Mouse (Mus musculus) heart, embryonic 14.5 days (tissue): ENCODE data around the gene Tha1. TPM values are rescaled to one million over a fixed set of nuclear protein-coding genes. Genes with fewer than 3 reads are reported as not detected.

Experiments
- ATAC-seq: fragments of 200-750 bp; cut with Nextera tagmentation; 2 replicates; pipeline ENCODE4 v1.8.0; 2017; ENCODE audit warnings: low read depth, moderate TSS enrichment; ENCODE audit not compliant: insufficient number of reproducible peaks, insufficient read depth, low FRiP score
- H3K27ac ChIP-seq, 2 experiments: fragments of 200-500 bp in 1 of 2; fragments of 300-500 bp in 1 of 2; sonication (generic) in 1 of 2; replicated peaks in 1 of 2; 2 replicates each; pipeline ENCODE4 v1.5.1; 2012 to 2014; ENCODE audit warnings: low read depth in 2 of 2, low read length in 2 of 2, control low read depth in 1 of 2, mild to moderate bottlenecking in 1 of 2, mixed read lengths in 1 of 2; ENCODE audit not compliant: control insufficient read depth in 1 of 2, insufficient read depth in 1 of 2
- H3K27me3 ChIP-seq: fragments of 300-500 bp; sonication (generic); 2 replicates; pipeline ENCODE4 v1.6.1; 2014; ENCODE audit warnings: mild to moderate bottlenecking, low read length, control low read depth; ENCODE audit not compliant: control insufficient read depth, insufficient read depth
- H3K36me3 ChIP-seq: fragments of 300-500 bp; sonication (generic); 2 replicates; pipeline ENCODE4 v1.6.1; 2014; ENCODE audit warnings: mild to moderate bottlenecking, control low read depth, low read length, mixed read lengths; ENCODE audit not compliant: control insufficient read depth, insufficient read depth
- H3K4me1 ChIP-seq, 2 experiments: fragments of 200-500 bp in 1 of 2; fragments of 300-500 bp in 1 of 2; sonication (generic) in 1 of 2; 2 replicates each; pipeline ENCODE4 v1.6.1; 2012 to 2014; ENCODE audit warnings: low read length in 2 of 2, control low read depth in 1 of 2, mixed read lengths in 1 of 2; ENCODE audit not compliant: control insufficient read depth in 2 of 2, insufficient read depth in 2 of 2
- H3K4me2 ChIP-seq: fragments of 300-500 bp; sonication (generic); 2 replicates; pipeline ENCODE4 v1.6.1; 2014; ENCODE audit warnings: mild to moderate bottlenecking, low read length
- H3K4me3 ChIP-seq, 2 experiments: fragments of 200-500 bp in 1 of 2; fragments of 300-500 bp in 1 of 2; sonication (generic) in 1 of 2; 2 replicates each; pipeline ENCODE4 v1.5.1; 2012 to 2014; ENCODE audit warnings: low read length in 2 of 2, mild to moderate bottlenecking in 2 of 2, control low read depth in 1 of 2, low read depth in 1 of 2, moderate library complexity in 1 of 2; ENCODE audit not compliant: control insufficient read depth in 1 of 2, insufficient read depth in 1 of 2
- H3K9ac ChIP-seq: fragments of 300-500 bp; sonication (generic); 2 replicates; pipeline ENCODE4 v1.6.1; 2014; ENCODE audit warnings: mild to moderate bottlenecking, low read length
- H3K9me3 ChIP-seq: fragments of 300-500 bp; sonication (generic); 2 replicates; pipeline ENCODE4 v1.6.1; 2016; ENCODE audit warnings: low read length, control low read depth; ENCODE audit not compliant: control insufficient read depth
- WGBS: fragments of 180-500 bp; shearing (Covaris S2); extraction: QIAGEN DNeasy Blood & Tissue Kit; methylation state at CpG from one replicate; pipeline ENCODE4 v1.1.7; 2014; 5-methylcytosine and 5-hydroxymethylcytosine counted together
- polyA plus RNA-seq: library from polyadenylated mRNA; unstranded; fragments of >200 nt; fragmentation: Nextera tagmentation; extraction: Ambion mirVana; gene quantifications from 2 replicates; pipeline ENCODE4 v1.2.1, GENCODE M21; 2014

Tha1 gene
- polyA plus RNA-seq, 1 experiment from 2014 or later, result 4.9 TPM

DNA sequence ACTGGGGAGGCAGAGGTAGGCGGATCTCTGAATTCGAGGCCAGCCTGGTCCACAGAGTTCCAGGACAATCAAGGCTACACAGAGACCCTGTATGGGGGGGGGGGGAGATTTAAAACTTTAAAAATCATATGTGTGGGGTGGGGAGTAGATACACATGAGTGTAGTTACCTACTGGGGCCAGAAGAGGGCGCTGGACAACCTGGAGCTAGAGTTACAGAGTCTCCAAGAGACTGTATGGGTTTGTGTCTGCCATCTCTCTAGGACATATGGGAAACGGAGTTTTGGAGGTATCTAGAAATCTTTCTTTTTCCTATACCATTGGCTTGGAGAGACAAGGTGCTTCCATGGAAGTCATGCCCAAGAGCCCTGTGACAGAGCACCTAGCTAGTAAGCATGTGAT, 1.1 kb upstream of the Tha1 start:
- no peak overlapping the region for H3K4me3 ChIP-seq
- 65% methylated on average over 4 of the region's 4 CpGs for WGBS
- no peaks in the 10 kb centered on the region for H3K9me3 ChIP-seq
- H3K9ac ChIP-seq, result no peak overlapping the region
- no peak overlapping the region for H3K27ac ChIP-seq
- no peaks in the 10 kb centered on the region for H3K27me3 ChIP-seq
- H3K36me3 ChIP-seq, result no peaks in the 10 kb centered on the region
- peaks cover 28 to 44% of the 10 kb centered on the region in 2 experiments for H3K4me1 ChIP-seq
- H3K4me2 ChIP-seq, result no peak overlapping the region
- ATAC-seq, result no peak

DNA sequence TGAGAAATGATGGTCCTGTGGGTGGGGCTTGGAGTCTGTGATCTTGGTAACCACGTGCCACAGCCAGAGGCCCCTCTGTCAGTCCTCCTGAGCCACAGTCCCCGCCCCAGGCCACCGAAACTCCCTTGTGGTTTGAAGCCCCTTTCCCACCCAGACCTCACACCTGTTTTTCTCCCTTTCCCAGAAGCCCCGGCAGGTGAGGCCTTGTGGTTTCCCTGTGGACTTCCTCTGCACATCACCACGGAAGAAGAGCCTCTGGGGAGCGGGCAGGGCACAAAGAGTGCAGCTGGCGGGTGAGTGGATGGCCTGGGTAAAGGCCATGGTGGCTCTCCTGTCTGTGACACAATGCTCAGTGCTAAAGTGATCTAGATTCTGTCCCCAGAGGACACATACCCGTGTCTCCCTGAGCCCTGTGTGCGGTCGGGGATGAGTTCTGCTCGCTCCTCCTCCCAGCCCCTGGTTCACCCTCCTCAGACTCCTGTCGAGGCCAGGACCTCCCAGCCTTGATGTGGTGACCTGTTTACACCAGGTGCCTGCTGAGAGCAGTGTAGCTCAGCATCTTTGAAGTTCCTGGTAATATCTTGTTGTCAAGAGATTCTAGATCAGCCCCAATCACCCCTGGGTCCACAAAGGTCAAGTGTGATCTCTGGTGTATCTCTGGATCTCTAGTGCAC, 1.2 kb downstream of the Tha1 start:
- Histone ChIP-seq H3K4me2 (no peak overlapping the region), H3K4me1 (peaks cover 18 to 23% of the 10 kb centered on the region in 2 experiments), H3K9me3 (no peaks in the 10 kb centered on the region), H3K36me3 (no peaks in the 10 kb centered on the region), H3K4me3 (no peak overlapping the region; a peak in 1 of 4 replicates), H3K9ac (no peak overlapping the region), H3K27ac (no peak overlapping the region), H3K27me3 (no peaks in the 10 kb centered on the region)
- no peak for ATAC-seq
- WGBS, result 65% methylated on average over 12 of the region's 12 CpGs

DNA sequence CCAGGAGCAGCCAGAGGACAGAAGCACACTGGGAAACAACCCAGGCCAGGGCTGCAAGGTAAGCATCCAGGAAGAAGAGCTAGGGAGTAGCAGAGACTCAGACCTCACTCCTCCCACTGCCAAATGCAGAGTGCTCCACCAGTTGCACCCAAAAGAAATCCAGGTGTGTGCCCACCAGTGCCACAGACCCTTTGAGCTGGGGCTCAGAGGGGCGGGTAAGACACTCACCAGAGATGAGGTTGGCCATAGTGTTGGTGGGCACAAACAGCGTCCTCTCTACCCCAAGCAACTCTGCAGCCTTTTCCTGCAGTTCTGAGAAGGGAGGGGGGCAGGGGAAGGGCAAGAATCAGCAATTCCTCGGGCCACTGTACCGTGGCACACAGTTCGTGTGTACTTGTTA, 1.9 kb downstream of the Tha1 start:
- no peak overlapping the region for H3K27ac ChIP-seq
- 80% methylated on average over 5 of the region's 5 CpGs for WGBS
- no peak for ATAC-seq
- H3K27me3 ChIP-seq, result no peaks in the 10 kb centered on the region
- H3K4me1 ChIP-seq, result peaks cover 18 to 22% of the 10 kb centered on the region in 2 experiments
- H3K9me3 ChIP-seq, result no peaks in the 10 kb centered on the region
- no peak overlapping the region for H3K4me3 ChIP-seq
- no peaks in the 10 kb centered on the region for H3K36me3 ChIP-seq
- no peak overlapping the region for H3K9ac ChIP-seq
- no peak overlapping the region for H3K4me2 ChIP-seq

DNA sequence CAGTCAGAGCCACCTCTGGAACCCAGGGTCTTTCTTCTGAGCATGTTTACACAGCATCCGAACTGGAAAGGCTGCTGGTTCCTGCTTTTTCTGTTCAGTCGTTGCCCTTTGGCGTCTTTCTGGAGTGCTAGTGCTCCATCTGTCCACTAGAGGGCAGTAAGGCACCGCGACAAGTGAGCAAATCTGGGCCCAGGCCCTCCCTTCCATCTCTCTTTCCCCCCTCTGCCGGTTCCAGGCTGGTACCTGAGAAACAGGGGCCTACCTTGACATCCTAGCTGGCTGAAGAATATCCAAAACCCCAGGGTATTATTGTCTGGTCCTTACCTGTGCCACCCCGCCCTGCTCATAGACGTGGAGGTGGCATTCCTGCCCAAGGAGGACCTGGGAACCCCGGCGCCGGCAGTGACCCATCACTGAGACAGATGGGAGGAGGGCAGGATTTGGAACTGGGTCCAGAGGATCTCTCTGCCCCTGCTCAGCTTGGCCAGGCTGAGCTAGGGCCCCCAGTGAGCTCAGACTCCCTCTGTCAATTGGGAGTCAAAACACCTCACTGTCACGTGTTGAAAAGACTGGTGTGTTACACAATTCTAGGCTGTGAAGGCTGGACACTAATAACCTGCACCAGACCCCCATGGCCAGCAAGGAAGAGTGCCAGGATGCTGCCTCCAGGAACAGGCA, 2.5 kb downstream of the Tha1 start:
- 37% methylated on average over 12 of the region's 12 CpGs for WGBS
- H3K36me3 ChIP-seq, result no peaks in the 10 kb centered on the region
- ATAC-seq, result no peak
- H3K27ac ChIP-seq, result no peak overlapping the region
- no peak overlapping the region for H3K4me2 ChIP-seq
- no peaks in the 10 kb centered on the region for H3K9me3 ChIP-seq
- no peaks in the 10 kb centered on the region for H3K27me3 ChIP-seq
- H3K4me1 ChIP-seq, result peaks cover 16 to 18% of the 10 kb centered on the region in 2 experiments
- H3K9ac ChIP-seq, result no peak overlapping the region
- no peak overlapping the region for H3K4me3 ChIP-seq

DNA sequence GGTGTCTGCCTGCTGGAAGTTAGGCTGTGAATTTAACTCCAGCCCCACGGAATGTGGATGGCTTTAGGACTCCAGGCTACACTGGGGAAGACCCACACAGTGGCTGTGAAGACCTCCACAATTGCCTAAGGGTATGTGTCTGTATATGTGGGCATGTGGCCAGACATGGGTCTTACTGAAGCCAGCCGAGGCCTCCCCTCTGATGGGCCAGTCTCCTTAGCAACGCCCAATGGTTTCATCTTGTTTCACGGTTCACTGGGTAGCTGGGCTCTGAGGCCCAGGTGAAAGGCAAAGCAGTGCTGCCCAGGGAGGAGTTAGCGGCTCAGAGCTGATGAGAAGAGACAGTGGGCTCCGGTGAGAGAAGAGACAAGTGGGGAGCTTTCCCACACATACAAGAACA, 7.3 kb downstream of the Tha1 start:
- H3K4me3 ChIP-seq, result no peak overlapping the region
- ATAC-seq, result no peak
- no peaks in the 10 kb centered on the region for H3K9me3 ChIP-seq
- H3K27ac ChIP-seq, result no peak overlapping the region
- no peaks in the 10 kb centered on the region for H3K36me3 ChIP-seq
- WGBS, result 61% methylated on average over 6 of the region's 6 CpGs
- H3K27me3 ChIP-seq, result peaks cover 25% of the 10 kb centered on the region
- no peak overlapping the region for H3K9ac ChIP-seq
- no peak overlapping the region for H3K4me2 ChIP-seq
- H3K4me1 ChIP-seq, result no peaks in the 10 kb centered on the region

DNA sequence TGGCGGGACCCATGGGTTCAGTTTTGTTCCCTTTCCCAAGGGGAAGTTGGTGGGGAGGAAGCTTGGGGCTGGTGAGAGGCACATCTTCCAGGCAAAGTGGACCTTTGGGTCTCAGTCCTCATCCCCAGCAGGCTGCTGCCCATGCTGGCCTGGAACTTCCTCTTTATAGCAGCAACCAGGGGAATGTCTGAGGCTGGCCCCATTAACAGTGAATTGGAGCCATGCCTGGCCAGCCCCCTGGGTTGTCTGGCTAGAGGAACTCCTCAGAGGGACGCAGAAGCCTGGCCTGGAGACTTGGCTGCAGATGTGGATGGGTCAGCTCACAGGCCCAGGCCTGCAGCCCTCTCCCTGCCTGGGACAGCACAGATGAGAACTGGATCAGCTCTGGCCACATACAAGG, 8.5 kb downstream of the Tha1 start:
- no peak for ATAC-seq
- WGBS, result 49% methylated on average over 2 of the region's 2 CpGs

DNA sequence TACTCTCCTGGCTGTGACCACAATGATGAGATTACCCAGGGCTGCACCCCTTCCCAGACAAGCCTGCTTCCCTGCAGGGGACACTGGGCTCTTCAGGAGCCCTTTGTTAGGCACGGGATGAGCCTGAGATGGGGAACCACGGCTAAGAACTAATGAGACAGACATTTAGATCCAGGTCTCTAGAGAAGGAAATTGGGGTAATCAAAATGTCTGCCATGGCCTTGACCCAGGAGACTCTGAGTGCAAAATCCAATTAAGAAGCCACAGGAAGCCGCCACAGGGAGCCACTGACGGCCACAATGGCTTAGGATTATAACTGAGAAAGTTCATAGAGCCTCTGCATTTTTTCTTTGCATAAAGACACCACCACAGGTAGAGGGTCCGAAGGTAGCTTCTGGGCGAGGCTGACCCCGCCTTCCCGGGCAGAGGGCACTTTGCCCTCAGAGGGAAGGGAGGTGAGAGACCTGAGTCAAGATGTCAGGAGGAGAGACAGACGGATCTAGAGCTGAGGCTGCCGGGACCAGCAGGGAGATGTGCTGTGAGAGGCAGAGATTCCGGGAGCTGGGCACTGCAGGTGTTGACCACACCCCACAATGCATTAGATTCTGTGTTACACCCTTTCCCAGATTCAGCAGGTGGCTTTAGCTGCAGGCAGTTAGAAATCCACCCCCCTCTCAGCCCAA, 10.0 kb downstream of the Tha1 start:
- no peak for ATAC-seq
- peaks cover 44% of the 10 kb centered on the region for H3K27me3 ChIP-seq
- no peak overlapping the region for H3K9ac ChIP-seq
- H3K4me3 ChIP-seq, result no peak overlapping the region
- 43% methylated on average over 11 of the region's 11 CpGs for WGBS
- no peaks in the 10 kb centered on the region for H3K36me3 ChIP-seq
- no peaks in the 10 kb centered on the region for H3K9me3 ChIP-seq
- H3K27ac ChIP-seq, result no peak overlapping the region
- H3K4me1 ChIP-seq, result peaks cover 0 to 4% of the 10 kb centered on the region in 2 experiments; a peak in 1 of 4 replicates
- no peak overlapping the region for H3K4me2 ChIP-seq

More for the DNA sequence above, 8.5 kb downstream of the Tha1 start:
- Histone ChIP-seq H3K9ac (no peak overlapping the region), H3K27ac (no peak overlapping the region), H3K4me3 (no peak overlapping the region), H3K4me2 (no peak overlapping the region), H3K9me3 (no peaks in the 10 kb centered on the region), H3K4me1 (peaks cover 0 to 4% of the 10 kb centered on the region in 2 experiments; a peak in 1 of 4 replicates), H3K36me3 (no peaks in the 10 kb centered on the region), H3K27me3 (peaks cover 32% of the 10 kb centered on the region)
